Mouse (Mus musculus): ENCODE measurements around the gene 3110082I17Rik. TPM values are rescaled to one million over a fixed set of nuclear protein-coding genes. Genes with fewer than 3 reads are reported as not detected.
"Not testable (repeated sequence)": the region's sequence is repeated elsewhere in the genome, so short reads cannot be mapped to it uniquely, and the experiment has no call there.

The 3110082I17Rik gene
- polyA plus RNA-seq, 1 experiment from 2014 or later: 35.6 TPM

DNA sequence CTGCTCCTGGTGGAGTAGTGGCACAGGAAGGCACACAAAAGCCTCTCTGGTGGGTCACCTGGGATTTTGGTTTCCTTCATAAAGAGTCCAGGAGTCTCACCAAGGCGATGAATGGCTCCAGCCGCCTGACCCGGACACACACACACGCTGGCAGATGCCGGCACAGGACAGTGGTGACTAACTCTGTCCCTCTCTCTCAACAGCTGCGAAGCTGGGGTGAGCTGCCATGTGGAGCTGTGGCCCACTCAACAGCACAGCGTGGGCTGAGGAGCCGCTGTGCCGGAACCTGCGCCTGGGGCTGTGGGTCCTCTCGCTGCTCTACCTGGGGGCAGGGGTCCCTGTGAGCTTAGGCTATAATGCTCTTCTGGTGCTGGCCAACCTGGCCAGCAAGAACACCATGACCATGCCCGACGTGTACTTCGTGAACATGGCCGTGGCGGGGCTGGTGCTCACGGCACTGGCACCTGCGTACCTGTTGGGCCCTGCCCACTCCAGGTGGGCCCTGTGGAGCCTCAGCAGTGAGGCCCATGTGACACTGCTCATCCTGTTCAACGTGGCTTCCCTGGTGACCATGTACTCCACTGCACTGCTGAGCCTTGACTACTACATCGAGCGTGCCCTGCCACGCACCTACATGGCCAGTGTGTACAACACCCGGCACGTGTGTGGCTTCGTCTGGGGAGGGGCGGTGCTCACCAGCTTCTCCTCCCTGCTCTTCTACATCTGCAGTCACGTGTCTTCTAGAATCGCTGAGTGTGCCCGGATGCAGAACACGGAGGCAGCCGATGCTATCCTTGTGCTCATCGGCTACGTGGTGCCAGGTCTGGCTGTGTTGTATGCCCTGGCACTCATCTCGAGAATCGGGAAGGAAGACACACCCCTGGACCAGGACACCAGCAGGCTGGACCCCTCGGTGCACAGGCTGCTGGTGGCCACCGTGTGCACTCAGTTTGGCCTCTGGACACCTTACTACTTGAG lies 67.8 kb downstream of the 3110082I17Rik start:
- H3K9me3 ChIP-seq: no peaks in the 10 kb centered on the region
- WGBS: 94% methylated on average over 37 of the region's 37 CpGs
- H3K27me3 ChIP-seq: no peaks in the 10 kb centered on the region
- no peak for ATAC-seq (ENCODE audit: insufficient number of reproducible peaks, insufficient read depth, low FRiP score, low TSS enrichment, low read depth)
- H3K27ac ChIP-seq: no peak overlapping the region
- H3K4me1 ChIP-seq: peaks cover 44% of the 10 kb centered on the region
- no peak overlapping the region for H3K9ac ChIP-seq
- H3K4me3 ChIP-seq: no peak overlapping the region
- no peak overlapping the region for H3K4me2 ChIP-seq
- H3K36me3 ChIP-seq: no peaks in the 10 kb centered on the region

DNA sequence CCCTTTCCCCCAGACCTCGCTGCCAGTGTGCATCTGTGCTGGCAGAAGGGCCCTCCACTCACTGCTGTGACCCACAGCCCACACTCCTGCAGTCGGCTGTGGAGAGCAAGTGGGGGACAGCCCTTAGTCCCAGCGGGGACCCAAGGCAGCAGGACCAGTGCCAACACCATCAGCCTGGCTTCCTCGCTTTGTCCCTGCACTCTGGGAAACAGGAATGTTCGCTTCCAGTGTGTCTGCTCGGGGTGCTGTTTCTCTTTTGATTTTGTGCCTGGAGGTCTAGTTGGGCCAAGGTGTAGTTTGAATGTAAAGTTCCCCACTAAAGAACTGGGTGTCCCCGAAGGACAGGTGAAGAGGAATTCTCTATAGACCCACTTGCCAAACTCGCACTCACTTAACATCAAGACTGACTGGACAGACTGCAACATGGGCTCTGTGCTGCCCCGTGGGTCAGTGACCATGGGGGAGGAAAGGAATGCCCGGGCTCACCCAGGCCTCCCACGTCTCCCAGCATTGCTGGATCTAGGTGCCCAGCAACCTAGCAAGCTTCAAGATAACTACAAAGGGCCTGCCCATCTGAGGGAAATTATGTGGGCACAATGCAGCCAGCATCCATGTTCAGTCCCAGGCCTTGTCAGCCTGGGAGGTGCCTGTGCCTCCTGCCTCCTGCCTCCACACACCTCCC lies 68.9 kb downstream of the 3110082I17Rik start:
- 79% methylated on average over 11 of the region's 11 CpGs for WGBS
- H3K9me3 ChIP-seq: no peaks in the 10 kb centered on the region
- H3K4me1 ChIP-seq: peaks cover 45% of the 10 kb centered on the region
- no peak overlapping the region; the same call in 1 of the 2 replicates for H3K27ac ChIP-seq
- 0 out of 2 replicates have a peak overlapping the region, but pooled peaks have one; percentile 27 for H3K9ac ChIP-seq
- H3K4me2 ChIP-seq: no peak overlapping the region
- H3K36me3 ChIP-seq: no peaks in the 10 kb centered on the region
- ATAC-seq (ENCODE audit: insufficient number of reproducible peaks, insufficient read depth, low FRiP score, low TSS enrichment, low read depth): no peak
- H3K4me3 ChIP-seq: no peak overlapping the region
- H3K27me3 ChIP-seq: no peaks in the 10 kb centered on the region

DNA sequence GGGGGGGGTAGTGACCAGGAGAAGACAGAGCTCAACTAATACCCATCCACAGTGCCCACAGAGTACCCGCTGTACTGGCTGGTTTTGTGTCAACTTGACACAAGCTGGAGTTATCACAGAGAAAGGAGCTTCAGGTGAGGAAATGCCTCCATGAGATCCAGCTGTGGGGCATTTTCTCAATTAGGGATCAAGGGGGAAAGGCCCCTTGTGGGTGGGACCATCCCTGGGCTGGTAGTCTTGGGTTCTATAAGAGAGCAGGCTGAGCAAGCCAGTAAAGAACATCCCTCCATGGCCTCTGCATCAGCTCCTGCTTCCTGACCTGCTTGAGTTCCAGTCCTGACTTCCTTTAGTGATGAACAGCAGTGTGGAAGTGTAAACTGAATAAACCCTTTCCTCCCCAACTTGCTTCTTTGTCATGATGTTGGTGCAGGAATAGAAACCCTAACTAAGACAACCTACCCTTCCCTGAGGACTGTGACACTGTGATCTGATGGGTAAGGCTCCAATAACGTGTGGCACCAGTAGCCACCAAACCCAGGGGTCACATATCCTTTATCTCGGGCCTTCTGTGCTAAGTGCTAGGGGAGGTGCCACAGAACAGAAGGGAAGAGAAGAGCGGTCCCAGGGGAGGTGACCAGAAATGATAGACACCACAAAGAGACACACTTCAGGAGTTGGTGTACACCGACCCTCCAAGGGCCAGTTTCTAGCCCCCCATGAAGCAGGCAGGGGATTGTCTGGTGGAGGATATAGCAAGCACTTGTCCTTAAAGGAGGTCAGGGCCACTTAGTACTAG lies 69.8 kb downstream of the 3110082I17Rik start:
- 70% methylated on average over 5 of the region's 5 CpGs for WGBS
- Histone ChIP-seq H3K4me1 (peaks cover 45% of the 10 kb centered on the region), H3K9ac (0 out of 2 replicates have a peak overlapping the region, but pooled peaks have one; percentile 27), H3K27ac (peak overlapping the region; percentile 85; the same call in 1 of the 2 replicates)
- H3K36me3 ChIP-seq; ATAC-seq (ENCODE audit: insufficient number of reproducible peaks, insufficient read depth, low FRiP score, low TSS enrichment, low read depth); H3K4me2 ChIP-seq; H3K27me3 ChIP-seq; H3K4me3 ChIP-seq; H3K9me3 ChIP-seq: not testable (repeated sequence)

DNA sequence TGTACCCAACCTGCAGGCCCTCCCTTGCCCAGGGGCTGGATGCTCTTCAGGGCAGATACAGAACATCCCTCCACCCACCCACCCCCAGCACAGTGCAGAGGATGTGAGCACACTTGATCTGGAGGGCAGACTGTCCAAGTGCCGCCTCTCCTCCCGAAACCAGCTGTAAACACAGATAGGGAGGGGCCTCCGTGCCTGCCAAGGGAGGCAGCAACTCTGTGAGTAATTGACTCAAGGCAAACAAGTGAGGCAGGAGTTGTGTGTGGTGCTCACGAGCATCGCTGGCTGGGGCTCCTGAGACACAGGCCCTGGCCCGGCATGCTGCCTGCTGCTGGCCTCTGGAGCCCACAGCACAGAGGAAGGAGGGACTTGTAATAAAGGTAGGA lies 70.7 kb downstream of the 3110082I17Rik start:
- Histone ChIP-seq H3K4me1 (peaks cover 41% of the 10 kb centered on the region), H3K9me3 (no peaks in the 10 kb centered on the region), H3K27ac (peak overlapping the region; percentile 85), H3K4me2 (no peak overlapping the region), H3K27me3 (no peaks in the 10 kb centered on the region), H3K4me3 (no peak overlapping the region), H3K9ac (peak overlapping the region; percentile 46; the same call in 1 of the 2 replicates), H3K36me3 (no peaks in the 10 kb centered on the region)
- ATAC-seq (ENCODE audit: insufficient number of reproducible peaks, insufficient read depth, low FRiP score, low TSS enrichment, low read depth): no peak
- 17% methylated on average over 6 of the region's 6 CpGs for WGBS

DNA sequence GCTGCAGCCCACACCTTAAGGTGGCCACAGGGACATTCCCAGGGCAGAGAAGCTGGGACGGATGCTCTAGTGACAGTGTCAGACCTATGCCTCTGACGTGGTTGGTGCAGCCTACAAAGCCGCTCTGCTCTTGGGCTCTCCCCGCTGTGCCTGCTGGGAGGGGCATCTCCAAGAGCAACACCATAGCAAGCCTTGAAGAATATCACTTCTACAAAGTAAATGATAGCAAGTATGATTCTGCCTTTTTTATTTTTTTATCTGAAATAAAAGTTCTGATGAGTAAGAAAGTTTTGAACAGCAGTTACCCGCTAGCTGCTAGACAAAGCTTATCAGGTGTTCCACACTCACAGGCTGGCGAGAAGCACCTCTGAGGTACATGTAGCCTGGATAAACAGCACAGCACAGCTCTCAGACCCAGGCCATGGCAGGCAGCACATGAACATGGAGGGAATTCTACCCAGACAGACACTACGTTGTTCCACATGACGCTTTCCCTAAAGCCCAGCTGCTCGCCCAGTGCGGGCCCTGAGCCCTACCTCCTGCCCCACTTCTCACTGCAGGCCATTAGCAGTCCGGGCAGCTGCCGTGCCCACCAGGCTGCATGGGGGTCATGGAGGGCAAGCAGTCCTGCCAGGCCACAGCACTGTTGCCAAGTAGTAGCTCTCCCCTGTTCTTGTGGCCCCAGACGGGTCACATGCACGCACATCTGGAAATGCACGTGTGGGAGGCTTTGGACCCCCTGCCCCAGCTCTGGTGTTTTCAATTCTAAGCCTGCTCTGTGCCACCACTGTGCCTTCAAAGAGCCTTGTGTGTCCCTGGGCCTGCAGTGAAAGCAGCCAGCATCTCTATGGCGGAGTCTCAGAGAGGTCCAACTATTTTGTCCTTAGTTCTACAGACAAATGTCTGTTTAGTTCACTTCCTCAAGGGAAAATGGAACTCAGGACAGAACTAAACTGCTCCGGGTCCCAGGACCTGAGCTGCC lies 71.3 kb downstream of the 3110082I17Rik start:
- Histone ChIP-seq H3K4me2 (no peak overlapping the region), H3K9me3 (no peaks in the 10 kb centered on the region), H3K4me3 (no peak overlapping the region), H3K4me1 (peaks cover 38% of the 10 kb centered on the region), H3K27me3 (no peaks in the 10 kb centered on the region), H3K36me3 (no peaks in the 10 kb centered on the region), H3K27ac (peak overlapping the region; percentile 85), H3K9ac (peak overlapping the region; percentile 46; the same call in 1 of the 2 replicates)
- 65% methylated on average over 17 of the region's 17 CpGs for WGBS
- ATAC-seq (ENCODE audit: insufficient number of reproducible peaks, insufficient read depth, low FRiP score, low TSS enrichment, low read depth): no peak

DNA sequence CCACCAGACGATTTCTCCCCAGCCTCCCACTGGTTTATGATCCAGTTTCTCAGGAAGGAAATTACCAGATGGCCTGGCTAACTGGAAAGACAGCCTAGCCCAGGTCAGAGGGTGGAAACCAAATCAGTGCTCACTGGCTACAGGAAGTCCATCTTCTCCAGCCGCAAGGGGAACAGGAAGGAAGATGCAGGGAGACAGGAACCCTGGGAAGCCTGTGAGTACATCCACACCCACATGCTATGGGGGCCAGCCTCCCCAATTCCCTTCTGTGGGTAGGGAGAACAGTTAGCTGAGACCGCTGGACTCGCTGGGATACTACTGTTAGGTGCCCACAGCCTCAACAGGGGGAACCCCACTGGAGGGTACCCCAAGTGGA lies 72.1 kb downstream of the 3110082I17Rik start:
- H3K9ac ChIP-seq: no peak overlapping the region
- H3K27me3 ChIP-seq: no peaks in the 10 kb centered on the region
- peak overlapping the region; percentile 62 for H3K27ac ChIP-seq
- no peak for ATAC-seq (ENCODE audit: insufficient number of reproducible peaks, insufficient read depth, low FRiP score, low TSS enrichment, low read depth)
- no peaks in the 10 kb centered on the region for H3K9me3 ChIP-seq
- H3K4me1 ChIP-seq: peaks cover 38% of the 10 kb centered on the region
- WGBS: 79% methylated on average over 4 of the region's 4 CpGs
- H3K36me3 ChIP-seq: no peaks in the 10 kb centered on the region
- no peak overlapping the region for H3K4me3 ChIP-seq
- H3K4me2 ChIP-seq: no peak overlapping the region

DNA sequence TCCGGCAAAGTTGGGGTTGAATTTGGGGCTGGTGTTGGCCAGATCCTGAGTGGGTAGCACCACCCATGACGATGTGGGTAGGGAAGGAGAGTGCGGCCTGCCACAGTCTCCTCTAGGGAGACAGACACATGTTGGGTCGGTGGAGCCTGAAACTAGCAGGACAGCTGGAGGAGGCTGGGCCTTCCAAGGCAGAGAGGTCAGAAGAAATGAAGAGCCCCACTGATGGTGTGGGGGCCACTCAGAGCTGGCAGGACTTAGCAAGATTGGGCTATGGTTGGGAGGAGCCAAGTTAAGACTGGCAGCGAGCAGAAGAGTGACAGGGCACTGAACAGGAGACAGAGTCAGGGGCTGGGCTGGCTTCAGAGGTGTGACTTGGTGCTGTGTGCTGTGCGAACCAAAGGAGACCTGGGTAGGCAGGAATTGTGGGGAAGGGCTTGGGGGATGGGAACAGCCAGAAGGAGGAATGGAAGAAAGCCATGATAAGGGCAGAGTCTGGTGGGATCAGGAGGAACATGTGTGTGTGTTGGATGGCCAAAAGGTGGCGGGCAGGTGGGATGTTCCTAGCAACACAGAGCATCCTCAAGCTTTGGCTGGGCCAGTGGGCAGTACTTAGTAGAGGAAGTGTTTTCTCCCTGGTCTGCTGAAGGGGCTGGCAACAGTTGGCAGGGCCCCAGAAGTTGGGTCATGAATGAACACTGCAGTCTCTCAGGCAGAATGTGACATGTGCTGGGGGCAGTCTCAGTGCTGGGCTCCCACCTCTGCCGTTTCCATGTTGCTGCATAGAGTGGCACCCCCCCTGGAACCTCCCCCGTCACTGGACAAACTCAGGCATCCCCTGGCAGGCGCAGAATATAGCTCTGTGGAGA lies 72.8 kb downstream of the 3110082I17Rik start:
- Histone ChIP-seq H3K9ac (no peak overlapping the region), H3K4me1 (peaks cover 38% of the 10 kb centered on the region), H3K9me3 (no peaks in the 10 kb centered on the region), H3K27ac (peak overlapping the region; percentile 62), H3K4me2 (no peak overlapping the region), H3K36me3 (no peaks in the 10 kb centered on the region), H3K4me3 (no peak overlapping the region), H3K27me3 (no peaks in the 10 kb centered on the region)
- 83% methylated on average over 10 of the region's 10 CpGs for WGBS
- ATAC-seq (ENCODE audit: insufficient number of reproducible peaks, insufficient read depth, low FRiP score, low TSS enrichment, low read depth): no peak

DNA sequence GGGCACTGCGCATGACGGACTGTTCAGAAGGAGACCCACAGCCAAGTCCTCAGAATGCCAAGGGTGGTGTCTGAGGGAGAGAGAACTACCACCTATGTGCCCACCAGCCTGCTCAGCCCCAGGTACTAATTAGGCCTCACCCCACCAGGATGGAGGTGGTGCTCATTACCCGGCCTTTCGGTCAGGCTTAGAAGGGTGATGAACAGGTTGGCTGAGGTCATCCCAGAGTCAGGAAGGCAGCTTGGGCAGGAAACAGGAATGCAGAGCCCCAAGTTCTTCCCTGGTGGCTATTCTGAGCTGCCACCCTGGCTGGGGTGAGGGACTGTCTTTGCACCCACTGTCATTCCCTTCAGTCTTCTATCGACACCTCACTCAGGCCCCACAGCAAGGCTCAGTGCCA lies 74.3 kb downstream of the 3110082I17Rik start:
- H3K4me3 ChIP-seq: no peak overlapping the region

DNA sequence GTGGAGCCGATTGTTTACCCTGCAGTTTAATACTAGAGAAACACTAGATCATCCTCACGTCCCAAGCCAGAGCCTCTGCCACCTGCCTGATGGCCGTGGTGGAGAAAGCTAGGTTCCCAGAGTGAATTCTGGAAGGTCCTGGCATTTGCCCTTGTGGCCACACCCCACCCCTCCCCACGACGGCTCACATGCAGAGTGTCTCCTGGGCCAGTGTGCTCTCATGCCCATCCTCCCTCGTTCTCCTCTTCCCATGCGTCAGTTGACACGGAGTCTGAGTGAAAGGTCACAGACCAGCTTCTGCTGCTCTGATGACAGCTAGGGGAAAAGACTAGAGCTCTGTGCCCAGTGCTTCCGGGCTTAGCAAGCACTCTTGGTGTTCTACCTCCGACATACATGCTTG lies 75.8 kb downstream of the 3110082I17Rik start:
- Histone ChIP-seq H3K9ac (no peak overlapping the region), H3K27me3 (no peaks in the 10 kb centered on the region), H3K4me1 (peaks cover 43% of the 10 kb centered on the region), H3K27ac (no peak overlapping the region), H3K9me3 (no peaks in the 10 kb centered on the region), H3K4me2 (no peak overlapping the region), H3K4me3 (no peak overlapping the region), H3K36me3 (no peaks in the 10 kb centered on the region)
- ATAC-seq (ENCODE audit: insufficient number of reproducible peaks, insufficient read depth, low FRiP score, low TSS enrichment, low read depth): no peak
- 76% methylated on average over 10 of the region's 10 CpGs for WGBS

More for the DNA sequence above, 74.3 kb downstream of the 3110082I17Rik start:
- 90% methylated on average over 5 of the region's 5 CpGs for WGBS
- ATAC-seq (ENCODE audit: insufficient number of reproducible peaks, insufficient read depth, low FRiP score, low TSS enrichment, low read depth): no peak
- no peak overlapping the region for H3K27ac ChIP-seq
- no peak overlapping the region for H3K4me2 ChIP-seq
- no peaks in the 10 kb centered on the region for H3K36me3 ChIP-seq
- H3K9ac ChIP-seq: no peak overlapping the region
- peaks cover 40% of the 10 kb centered on the region for H3K4me1 ChIP-seq
- no peaks in the 10 kb centered on the region for H3K27me3 ChIP-seq
- no peaks in the 10 kb centered on the region for H3K9me3 ChIP-seq

DNA sequence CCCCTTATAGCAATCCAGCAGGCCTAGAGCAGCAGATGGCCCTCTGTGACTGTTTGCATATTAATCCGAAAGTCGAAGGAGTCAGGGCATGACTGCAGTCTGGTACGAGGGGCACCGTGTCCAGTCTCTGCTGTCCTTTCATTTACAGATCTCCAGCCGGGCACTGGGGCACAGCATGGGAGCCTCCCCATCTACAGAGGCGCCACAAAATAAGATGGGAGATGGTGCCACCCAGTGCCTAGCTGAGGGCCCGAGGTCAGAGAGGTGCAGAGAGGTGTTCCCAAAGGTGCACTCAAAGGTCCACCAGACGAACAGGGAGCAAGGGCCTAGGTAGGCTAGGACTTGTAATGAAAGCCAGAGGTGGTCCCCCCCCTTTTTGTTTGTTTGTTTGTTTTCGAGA lies 77.1 kb downstream of the 3110082I17Rik start:
- 86% methylated on average over 9 of the region's 9 CpGs for WGBS
- no peak for ATAC-seq (ENCODE audit: insufficient number of reproducible peaks, insufficient read depth, low FRiP score, low TSS enrichment, low read depth)
- no peaks in the 10 kb centered on the region for H3K36me3 ChIP-seq
- H3K27me3 ChIP-seq: no peaks in the 10 kb centered on the region
- H3K4me2 ChIP-seq: no peak overlapping the region; the same call in 1 of the 2 replicates
- H3K9me3 ChIP-seq: no peaks in the 10 kb centered on the region
- no peak overlapping the region for H3K9ac ChIP-seq
- H3K4me3 ChIP-seq: no peak overlapping the region
- no peak overlapping the region for H3K27ac ChIP-seq
- H3K4me1 ChIP-seq: peaks cover 43% of the 10 kb centered on the region

All from embryonic facial prominence, embryonic 13.5 days (tissue).